Mouse (Mus musculus): Measurements from ENCODE around the gene Arl15. TPM values are rescaled to one million over a fixed set of nuclear protein-coding genes. Genes with fewer than 3 reads are reported as not detected.

The Arl15 gene
- polyA plus RNA-seq, 1 experiment from 2014 or later: 19.7 TPM

DNA sequence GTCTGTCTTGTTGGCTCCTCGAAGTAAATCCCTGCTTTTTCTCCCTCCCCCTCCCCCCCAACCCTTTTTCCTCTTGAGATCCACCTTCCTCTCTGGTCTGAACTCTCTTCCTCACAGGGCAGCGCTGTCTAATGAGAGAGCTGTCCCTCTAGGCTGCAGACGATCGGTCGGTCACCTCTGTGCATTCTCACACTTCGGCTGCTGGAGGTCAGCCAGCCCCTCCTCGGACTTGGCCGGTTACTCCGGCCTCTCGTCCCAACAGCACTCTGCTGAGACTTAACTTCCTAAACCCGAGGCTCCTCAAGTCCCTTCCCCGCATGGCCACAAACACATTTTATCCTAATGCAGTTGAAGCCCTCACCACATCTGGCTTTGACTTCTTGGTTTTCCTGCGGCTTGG lies 77.5 kb downstream of the Arl15 start:
- no peaks in the 10 kb centered on the region for H3K9me3 ChIP-seq (ENCODE audit: control insufficient read depth, low read length)
- H3K27me3 ChIP-seq (replicated peaks; ENCODE audit: control insufficient read depth, insufficient read depth, low read length): no peaks in the 10 kb centered on the region
- no peak overlapping the region for H3K4me3 ChIP-seq (replicated peaks; ENCODE audit: low read length)
- H3K27ac ChIP-seq (ENCODE audit: low read length): no peak overlapping the region
- peaks cover under 1% of the 10 kb centered on the region; the same call in 1 of the 2 replicates for H3K4me1 ChIP-seq (replicated peaks; ENCODE audit: control insufficient read depth, insufficient read depth, low read length)
- ATAC-seq: no peak
- 60% methylated on average over 13 of the region's 13 CpGs for WGBS
- no peaks in the 10 kb centered on the region for H3K36me3 ChIP-seq (ENCODE audit: control insufficient read depth, insufficient read depth)
- H3K9ac ChIP-seq (replicated peaks; ENCODE audit: low read depth, low read length): no peak overlapping the region
- no peak overlapping the region for H3K4me2 ChIP-seq (ENCODE audit: low read length)

DNA sequence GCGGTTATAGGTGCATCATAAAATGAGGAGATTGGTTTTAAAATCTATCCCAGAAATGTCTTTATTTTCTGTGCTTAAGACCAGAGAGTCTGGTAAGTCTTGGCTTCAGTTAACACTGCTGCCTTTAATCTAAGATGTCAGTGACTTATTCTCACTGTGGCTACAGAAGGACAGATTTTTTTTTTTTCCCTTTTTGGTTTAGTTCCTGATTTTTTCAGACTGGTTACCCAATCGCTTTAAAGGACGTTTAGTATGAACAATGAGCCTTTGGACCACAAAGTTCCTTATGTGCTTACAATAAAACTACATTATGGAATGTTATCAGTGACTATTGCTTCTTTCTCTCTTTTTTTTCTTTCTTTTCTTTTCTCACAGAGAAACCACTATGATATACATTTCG lies 81.4 kb downstream of the Arl15 start:
- WGBS: 47% methylated on average over 4 of the region's 4 CpGs
- no peak for ATAC-seq

DNA sequence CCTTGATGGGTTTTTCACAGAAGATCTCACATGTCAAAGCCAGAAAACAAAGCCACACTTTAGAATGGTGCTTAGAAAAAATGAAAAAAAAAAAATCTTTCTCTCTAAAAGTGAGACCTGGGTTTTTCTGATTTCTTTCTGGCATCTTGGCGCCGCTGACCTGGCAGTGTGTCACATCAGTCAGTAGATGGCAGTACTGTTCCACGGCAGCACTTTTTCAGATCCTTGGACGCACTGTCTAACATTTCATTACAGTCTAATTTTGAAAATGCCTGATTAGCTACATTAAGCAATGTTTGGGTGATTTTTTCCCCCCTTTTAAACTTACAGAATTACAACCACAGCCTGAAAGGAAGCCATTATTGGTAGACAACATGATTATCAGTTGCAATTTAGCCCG lies 83.1 kb downstream of the Arl15 start:
- ATAC-seq: peak; percentile 74
- Histone ChIP-seq H3K4me1 (replicated peaks; ENCODE audit: control insufficient read depth, insufficient read depth, low read length) (peaks cover 35% of the 10 kb centered on the region), H3K27me3 (replicated peaks; ENCODE audit: control insufficient read depth, insufficient read depth, low read length) (no peaks in the 10 kb centered on the region), H3K4me2 (ENCODE audit: low read length) (no peak overlapping the region), H3K9ac (replicated peaks; ENCODE audit: low read depth, low read length) (no peak overlapping the region), H3K27ac (ENCODE audit: low read length) (no peak overlapping the region), H3K36me3 (ENCODE audit: control insufficient read depth, insufficient read depth) (no peaks in the 10 kb centered on the region), H3K9me3 (ENCODE audit: control insufficient read depth, low read length) (no peaks in the 10 kb centered on the region), H3K4me3 (replicated peaks; ENCODE audit: low read length) (no peak overlapping the region)
- 2% methylated on average over 5 of the region's 5 CpGs for WGBS

More for the DNA sequence above, 81.4 kb downstream of the Arl15 start:
- Histone ChIP-seq H3K27me3 (replicated peaks; ENCODE audit: control insufficient read depth, insufficient read depth, low read length) (no peaks in the 10 kb centered on the region), H3K27ac (ENCODE audit: low read length) (no peak overlapping the region), H3K4me3 (replicated peaks; ENCODE audit: low read length) (no peak overlapping the region), H3K9me3 (ENCODE audit: control insufficient read depth, low read length) (no peaks in the 10 kb centered on the region), H3K4me1 (replicated peaks; ENCODE audit: control insufficient read depth, insufficient read depth, low read length) (peaks cover 29% of the 10 kb centered on the region), H3K9ac (replicated peaks; ENCODE audit: low read depth, low read length) (no peak overlapping the region), H3K4me2 (ENCODE audit: low read length) (no peak overlapping the region), H3K36me3 (ENCODE audit: control insufficient read depth, insufficient read depth) (no peaks in the 10 kb centered on the region)

DNA sequence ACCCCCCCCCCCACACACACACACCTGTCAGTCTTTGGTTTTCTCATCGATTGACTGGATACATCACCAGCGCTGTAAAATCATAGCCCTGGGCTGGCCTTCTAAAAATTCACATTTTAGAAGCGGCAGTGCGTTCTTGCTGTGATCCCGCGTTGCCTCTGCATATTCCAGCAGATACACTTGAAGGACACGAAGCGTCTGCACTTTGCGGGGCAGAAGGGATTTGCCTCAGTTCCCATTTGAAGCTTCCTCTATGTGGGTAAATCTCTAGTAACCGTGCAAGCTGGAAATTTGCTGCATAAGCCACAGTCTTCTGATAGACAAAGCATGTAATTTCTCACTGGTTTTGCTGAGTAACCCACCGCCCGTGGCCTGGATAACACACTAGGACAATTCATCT lies 84.3 kb downstream of the Arl15 start:
- no peak overlapping the region for H3K27ac ChIP-seq (ENCODE audit: low read length)
- no peaks in the 10 kb centered on the region for H3K27me3 ChIP-seq (replicated peaks; ENCODE audit: control insufficient read depth, insufficient read depth, low read length)
- no peak overlapping the region for H3K9ac ChIP-seq (replicated peaks; ENCODE audit: low read depth, low read length)
- H3K4me2 ChIP-seq (ENCODE audit: low read length): no peak overlapping the region
- WGBS: 67% methylated on average over 12 of the region's 12 CpGs
- H3K4me3 ChIP-seq (replicated peaks; ENCODE audit: low read length): no peak overlapping the region
- peaks cover 35% of the 10 kb centered on the region for H3K4me1 ChIP-seq (replicated peaks; ENCODE audit: control insufficient read depth, insufficient read depth, low read length)
- ATAC-seq: no peak
- no peaks in the 10 kb centered on the region for H3K9me3 ChIP-seq (ENCODE audit: control insufficient read depth, low read length)
- H3K36me3 ChIP-seq (ENCODE audit: control insufficient read depth, insufficient read depth): no peaks in the 10 kb centered on the region

DNA sequence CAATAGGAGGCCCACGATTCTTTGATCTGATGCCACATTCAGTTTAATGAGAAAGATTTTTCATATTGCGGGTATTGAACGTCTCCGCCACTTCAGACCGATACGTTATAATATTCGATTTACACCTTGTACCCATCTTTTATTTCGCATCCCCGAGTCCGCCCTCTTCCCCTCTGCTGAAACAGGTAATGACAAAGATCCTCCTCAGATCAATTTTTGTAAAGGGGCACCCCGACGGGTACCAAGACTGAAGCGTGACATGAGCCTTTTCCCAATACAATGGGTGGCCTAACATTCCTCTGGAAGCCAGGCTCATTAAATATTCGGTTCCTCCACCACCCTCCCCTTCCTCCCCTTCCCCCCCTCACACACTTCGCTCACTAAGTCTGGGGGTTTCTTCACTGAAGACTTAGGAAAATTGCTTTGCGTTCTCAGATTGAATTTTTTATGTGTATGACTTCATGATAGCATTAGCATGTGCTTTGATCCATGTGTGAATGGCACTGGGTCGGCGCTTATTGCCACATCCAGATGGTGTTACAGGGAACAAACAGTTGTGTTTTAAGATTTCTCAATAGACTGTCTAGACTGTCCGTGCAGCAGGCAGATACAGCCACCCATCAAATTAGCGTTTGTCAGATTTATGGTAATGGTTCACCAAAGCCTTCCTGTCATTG lies 85.5 kb downstream of the Arl15 start:
- H3K4me1 ChIP-seq (replicated peaks; ENCODE audit: control insufficient read depth, insufficient read depth, low read length): peaks cover 35% of the 10 kb centered on the region
- peak overlapping the region; percentile 1 for H3K4me2 ChIP-seq (ENCODE audit: low read length)
- no peaks in the 10 kb centered on the region for H3K27me3 ChIP-seq (replicated peaks; ENCODE audit: control insufficient read depth, insufficient read depth, low read length)
- WGBS: 15% methylated on average over 20 of the region's 20 CpGs
- H3K9ac ChIP-seq (replicated peaks; ENCODE audit: low read depth, low read length): no peak overlapping the region
- H3K9me3 ChIP-seq (ENCODE audit: control insufficient read depth, low read length): no peaks in the 10 kb centered on the region
- peak; percentile 68 for ATAC-seq
- no peak overlapping the region for H3K4me3 ChIP-seq (replicated peaks; ENCODE audit: low read length)
- no peaks in the 10 kb centered on the region for H3K36me3 ChIP-seq (ENCODE audit: control insufficient read depth, insufficient read depth)
- H3K27ac ChIP-seq (ENCODE audit: low read length): no peak overlapping the region

DNA sequence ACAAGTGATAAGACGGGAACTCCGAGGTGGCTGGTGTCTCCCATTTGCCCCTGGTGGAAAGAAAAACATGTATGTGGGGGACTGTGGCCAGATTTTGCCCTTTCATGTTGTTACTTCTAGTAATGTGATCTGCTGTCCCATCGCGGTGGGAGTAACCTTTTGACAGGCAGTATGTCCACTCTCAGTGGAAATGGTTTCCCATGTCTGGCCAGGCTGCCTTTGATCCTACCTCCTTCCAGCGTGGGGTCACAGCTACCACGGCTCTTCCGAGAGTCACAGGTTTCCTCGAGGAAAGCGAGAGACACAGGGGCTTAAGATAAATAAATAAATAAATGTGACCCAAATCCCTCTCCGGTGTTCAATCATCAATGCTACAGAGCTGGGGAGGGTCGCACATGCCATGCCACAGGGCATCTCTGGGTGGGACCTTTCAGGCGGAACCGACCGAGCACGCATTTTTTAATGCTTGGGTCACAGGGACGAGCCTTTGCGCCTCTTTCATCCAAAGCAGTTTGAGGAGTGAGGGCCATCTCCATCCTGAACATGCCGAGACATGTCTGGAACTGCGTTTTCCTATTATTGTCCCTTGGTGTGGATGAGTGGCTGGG lies 86.4 kb downstream of the Arl15 start:
- Histone ChIP-seq H3K9ac (replicated peaks; ENCODE audit: low read depth, low read length) (no peak overlapping the region), H3K27ac (ENCODE audit: low read length) (no peak overlapping the region), H3K36me3 (ENCODE audit: control insufficient read depth, insufficient read depth) (no peaks in the 10 kb centered on the region), H3K4me3 (replicated peaks; ENCODE audit: low read length) (no peak overlapping the region), H3K4me1 (replicated peaks; ENCODE audit: control insufficient read depth, insufficient read depth, low read length) (peaks cover 35% of the 10 kb centered on the region), H3K27me3 (replicated peaks; ENCODE audit: control insufficient read depth, insufficient read depth, low read length) (no peaks in the 10 kb centered on the region), H3K4me2 (ENCODE audit: low read length) (peak overlapping the region; percentile 1), H3K9me3 (ENCODE audit: control insufficient read depth, low read length) (no peaks in the 10 kb centered on the region)
- 32% methylated on average over 19 of the region's 19 CpGs for WGBS
- no peak for ATAC-seq

DNA sequence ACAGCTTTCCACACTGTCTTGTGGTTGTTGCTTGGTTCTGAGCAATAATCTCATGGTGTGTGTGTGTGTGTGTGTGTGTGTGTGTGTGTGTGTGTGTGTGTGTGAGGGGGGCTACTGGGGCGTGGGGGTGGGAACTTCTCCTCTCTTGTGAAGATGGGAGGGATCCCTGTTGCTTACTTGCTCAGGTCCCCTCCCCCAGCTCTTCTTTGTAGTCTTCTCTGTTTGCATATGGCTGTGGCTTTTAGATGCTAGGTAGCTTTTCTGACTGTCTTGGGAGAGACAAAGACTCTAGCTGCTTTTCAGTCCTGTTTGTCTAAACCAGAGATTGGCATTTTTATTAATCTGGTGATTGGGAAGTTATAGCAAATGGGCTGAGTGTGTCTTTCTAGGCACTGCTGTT lies 88.7 kb downstream of the Arl15 start:
- H3K4me1 ChIP-seq (replicated peaks; ENCODE audit: control insufficient read depth, insufficient read depth, low read length): peaks cover 42% of the 10 kb centered on the region
- H3K9me3 ChIP-seq (ENCODE audit: control insufficient read depth, low read length): no peaks in the 10 kb centered on the region

DNA sequence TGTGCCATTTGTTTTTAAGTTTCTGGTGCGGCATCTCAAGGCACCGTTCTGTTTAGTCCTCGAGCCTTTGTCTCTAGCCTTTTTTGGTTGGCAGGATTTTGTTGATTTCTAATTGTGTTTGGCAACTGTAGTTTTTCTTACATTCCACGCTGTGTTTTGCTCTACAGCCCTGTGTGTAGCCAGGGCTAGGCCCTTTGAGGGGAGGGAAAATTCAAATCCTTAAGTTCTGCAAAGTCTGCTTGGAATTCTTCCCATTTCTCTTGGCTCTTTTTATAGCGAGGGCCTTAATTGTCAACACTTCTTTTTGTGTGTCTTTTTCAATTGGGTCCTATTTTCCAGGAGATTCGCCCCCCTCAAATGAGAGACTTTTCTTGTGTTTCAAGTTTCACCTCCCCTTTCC lies 92.8 kb downstream of the Arl15 start:
- peak; percentile 44 for ATAC-seq
- 11% methylated on average over 6 of the region's 6 CpGs for WGBS
- no peak overlapping the region for H3K4me2 ChIP-seq (ENCODE audit: low read length)

More for the DNA sequence above, 88.7 kb downstream of the Arl15 start:
- WGBS: 40% methylated on average over 1 of the region's 1 CpGs
- no peak overlapping the region for H3K27ac ChIP-seq (ENCODE audit: low read length)
- no peak for ATAC-seq
- H3K27me3 ChIP-seq (replicated peaks; ENCODE audit: control insufficient read depth, insufficient read depth, low read length): no peaks in the 10 kb centered on the region
- H3K9ac ChIP-seq (replicated peaks; ENCODE audit: low read depth, low read length): no peak overlapping the region
- no peaks in the 10 kb centered on the region for H3K36me3 ChIP-seq (ENCODE audit: control insufficient read depth, insufficient read depth)
- H3K4me3 ChIP-seq (replicated peaks; ENCODE audit: low read length): no peak overlapping the region
- H3K4me2 ChIP-seq (ENCODE audit: low read length): no peak overlapping the region

DNA sequence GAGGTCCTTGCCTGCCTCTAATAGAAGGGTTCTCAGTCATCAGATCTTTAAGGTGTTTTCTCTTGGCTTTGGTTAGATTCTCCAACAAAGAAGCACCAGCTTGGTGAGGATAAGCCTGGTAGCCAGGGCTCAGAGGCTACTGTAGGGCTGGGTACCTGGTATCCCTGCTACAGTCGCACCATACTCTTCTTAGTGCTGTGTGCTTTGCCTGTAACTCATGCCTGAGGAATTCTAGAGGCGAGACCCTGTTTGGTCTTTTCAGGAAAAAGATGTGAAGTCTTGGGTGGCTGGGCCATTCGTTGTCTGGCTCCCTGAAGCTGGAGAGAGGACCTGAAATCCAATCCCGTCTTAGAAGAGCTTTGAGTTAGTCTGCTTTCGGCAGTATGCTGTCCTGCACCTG lies 93.8 kb downstream of the Arl15 start:
- 72% methylated on average over 5 of the region's 5 CpGs for WGBS
- Histone ChIP-seq H3K9me3 (ENCODE audit: control insufficient read depth, low read length) (no peaks in the 10 kb centered on the region), H3K36me3 (ENCODE audit: control insufficient read depth, insufficient read depth) (no peaks in the 10 kb centered on the region), H3K4me3 (replicated peaks; ENCODE audit: low read length) (no peak overlapping the region), H3K27me3 (replicated peaks; ENCODE audit: control insufficient read depth, insufficient read depth, low read length) (no peaks in the 10 kb centered on the region), H3K4me1 (replicated peaks; ENCODE audit: control insufficient read depth, insufficient read depth, low read length) (peaks cover 30% of the 10 kb centered on the region), H3K4me2 (ENCODE audit: low read length) (no peak overlapping the region), H3K27ac (ENCODE audit: low read length) (no peak overlapping the region), H3K9ac (replicated peaks; ENCODE audit: low read depth, low read length) (no peak overlapping the region)
- no peak for ATAC-seq

More for the DNA sequence above, 92.8 kb downstream of the Arl15 start:
- no peaks in the 10 kb centered on the region for H3K9me3 ChIP-seq (ENCODE audit: control insufficient read depth, low read length)
- H3K4me3 ChIP-seq (replicated peaks; ENCODE audit: low read length): no peak overlapping the region
- no peaks in the 10 kb centered on the region for H3K36me3 ChIP-seq (ENCODE audit: control insufficient read depth, insufficient read depth)
- no peaks in the 10 kb centered on the region for H3K27me3 ChIP-seq (replicated peaks; ENCODE audit: control insufficient read depth, insufficient read depth, low read length)
- H3K9ac ChIP-seq (replicated peaks; ENCODE audit: low read depth, low read length): no peak overlapping the region
- peaks cover 30% of the 10 kb centered on the region for H3K4me1 ChIP-seq (replicated peaks; ENCODE audit: control insufficient read depth, insufficient read depth, low read length)
- no peak overlapping the region for H3K27ac ChIP-seq (ENCODE audit: low read length)
